Mouse (Mus musculus) lung, postnatal 36 days (tissue): ENCODE data around the gene H2-D1.
A peak's percentile ranks its signal among the peaks of the same experiment; 100 is the strongest.
"Not testable (repeated sequence)": the region's sequence is repeated elsewhere in the genome, so short reads cannot be mapped to it uniquely, and the experiment has no call there.

Experiments
- DNase-seq: peaks from one replicate; pipeline ENCODE4 v3.0.0; 2022; ENCODE audit warnings: mixed read lengths

Gene H2-D1

DNA sequence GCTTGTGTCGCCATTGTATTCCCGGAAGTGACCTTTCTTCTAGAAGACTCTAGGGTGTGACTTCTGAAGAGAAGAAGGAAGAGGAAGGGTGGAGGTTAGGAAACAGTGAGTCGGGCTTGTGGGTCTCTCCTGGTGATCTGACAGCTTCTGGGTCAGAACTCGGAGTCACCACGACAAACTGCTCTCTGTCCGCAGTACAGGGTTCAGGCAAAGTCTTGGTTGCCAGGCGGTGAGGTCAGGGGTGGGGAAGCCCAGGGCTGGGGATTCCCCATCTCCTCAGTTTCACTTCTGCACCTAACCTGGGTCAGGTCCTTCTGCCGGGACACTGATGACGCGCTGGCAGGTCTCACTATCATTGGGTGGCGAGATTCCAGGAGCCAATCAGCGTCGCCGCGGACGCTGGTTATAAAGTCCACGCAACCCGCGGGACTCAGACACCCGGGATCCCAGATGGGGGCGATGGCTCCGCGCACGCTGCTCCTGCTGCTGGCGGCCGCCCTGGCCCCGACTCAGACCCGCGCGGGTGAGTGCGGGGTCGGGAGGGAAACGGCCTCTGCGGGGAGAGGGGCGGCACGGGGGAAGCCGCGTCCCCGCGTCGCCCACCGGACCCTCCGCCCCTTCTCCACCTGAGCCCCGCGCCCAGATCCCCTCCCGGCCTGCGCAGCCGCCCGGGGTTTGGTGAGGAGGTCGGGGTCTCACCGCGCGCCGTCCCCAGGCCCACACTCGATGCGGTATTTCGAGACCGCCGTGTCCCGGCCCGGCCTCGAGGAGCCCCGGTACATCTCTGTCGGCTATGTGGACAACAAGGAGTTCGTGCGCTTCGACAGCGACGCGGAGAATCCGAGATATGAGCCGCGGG, at the start of gene H2-D1:
Gene H2-D1 (plus strand): TSS at position 67 of the 859 bp plus-strand sequence.
- DNase-seq: peak; percentile 100

DNA sequence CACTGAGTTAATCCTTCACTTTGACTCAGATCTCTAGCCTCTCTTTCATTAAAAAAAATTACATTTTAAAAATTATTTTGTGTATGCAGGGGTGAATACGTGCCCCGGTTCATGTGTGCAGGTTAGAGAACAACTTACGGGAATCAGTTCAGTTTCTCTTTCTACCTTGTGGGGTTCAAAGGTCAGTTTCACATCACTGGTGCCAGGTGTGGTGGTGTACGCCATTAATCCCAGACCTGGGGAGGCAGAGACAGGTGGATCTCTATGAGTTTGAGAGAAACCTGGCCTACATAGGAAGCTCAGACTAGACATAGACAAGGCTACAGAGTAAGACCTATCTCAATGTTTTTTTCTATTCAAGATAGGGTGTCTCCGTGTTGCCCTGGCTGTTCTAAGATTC, 49.5 kb upstream of the H2-D1 start:
- DNase-seq: no peak

- DNase-seq: peak; percentile 67
Observed at GRCm38 (mm10) chr17:35218516-35219193, 43.9 kb upstream of the H2-D1 start.

DNA sequence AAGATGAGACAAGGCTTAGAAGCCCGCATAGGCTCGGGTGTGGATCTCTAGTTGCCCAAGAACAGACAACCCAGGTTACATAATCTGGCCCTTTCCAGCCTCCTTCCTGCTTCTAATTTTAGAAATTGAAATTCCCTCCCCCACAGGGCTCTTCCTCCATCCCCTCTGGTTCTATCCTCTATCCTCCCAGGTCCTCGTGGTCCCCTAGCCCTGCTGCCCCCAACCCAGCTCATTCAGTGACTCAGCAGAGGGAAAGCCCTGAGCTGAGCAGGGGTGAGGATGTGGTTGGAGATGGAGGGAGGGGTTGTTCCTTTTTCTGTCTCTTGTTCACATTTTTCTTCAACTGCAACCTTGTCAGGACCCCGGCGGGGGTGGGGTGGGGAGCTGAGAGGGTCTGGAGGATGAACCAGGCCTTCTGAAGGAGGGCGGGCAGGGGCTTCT, 42.9 kb upstream of the H2-D1 start:
- peak; percentile 59 for DNase-seq

GRCm38 (mm10) chr17:35220156-35220952, 42.2 kb upstream of the H2-D1 start, which contains the start of gene Gm16181:
TSS of gene Gm16181 (plus strand) at chr17:35220834.
- DNase-seq: peak; percentile 52

DNA sequence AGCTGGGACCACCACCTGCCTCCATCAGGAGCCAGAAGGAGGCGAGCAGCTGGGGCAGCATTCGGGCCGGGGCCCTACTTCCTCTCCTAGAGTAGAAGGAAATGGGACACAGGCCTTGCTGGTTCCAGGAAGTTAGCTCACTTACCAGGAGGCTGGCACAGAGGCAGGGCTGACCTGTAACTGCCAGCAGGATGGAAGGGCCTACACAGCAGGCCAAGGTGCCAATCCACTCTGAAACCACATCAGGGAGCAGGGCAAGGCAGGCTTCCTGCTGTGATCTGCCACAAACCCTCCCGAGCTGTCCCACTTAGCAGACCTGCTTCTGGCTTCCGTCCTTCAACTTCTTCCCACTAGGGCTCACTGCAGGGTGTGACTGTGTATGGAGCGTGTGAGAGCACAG, 40.2 kb upstream of the H2-D1 start:
- peak; percentile 63 for DNase-seq

DNA sequence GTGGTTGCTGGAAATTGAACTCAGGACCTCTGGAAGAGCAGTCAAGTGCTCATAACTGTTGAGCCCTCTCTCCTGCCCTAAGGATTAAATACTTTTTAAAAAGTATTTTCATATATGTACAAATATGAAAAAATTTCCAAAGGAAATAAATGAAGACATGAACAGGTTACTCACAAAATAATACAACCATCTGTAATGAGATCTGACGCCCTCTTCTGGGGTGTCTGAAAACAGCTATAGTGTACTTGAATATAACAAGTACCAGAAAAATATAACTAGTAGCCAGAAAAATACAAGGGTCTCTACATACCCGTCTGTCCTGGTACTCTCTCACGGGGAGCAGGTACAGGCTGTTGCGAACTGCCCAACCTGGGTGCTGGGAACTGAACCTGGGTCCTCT, 37.9 kb upstream of the H2-D1 start:
- DNase-seq: no peak

DNA sequence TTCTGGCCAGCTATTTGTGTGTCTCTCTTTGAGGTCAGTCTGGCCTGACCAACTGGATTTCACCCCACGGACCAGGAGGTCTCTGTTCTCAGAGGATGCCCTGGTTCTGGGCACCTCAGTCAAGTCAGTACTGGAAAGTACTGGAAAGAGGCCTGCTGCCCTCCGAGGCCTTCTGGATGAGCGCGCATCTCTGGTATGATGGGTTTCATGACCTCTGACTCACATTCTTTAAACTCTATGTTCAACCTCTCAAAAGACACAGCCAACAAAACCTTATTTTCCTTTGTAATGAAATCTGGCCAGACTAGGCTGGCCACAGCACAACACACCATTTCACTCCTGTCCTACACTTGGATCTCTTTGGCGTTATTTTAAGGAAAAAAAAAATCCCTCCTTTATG, 37.1 kb upstream of the H2-D1 start:
- DNase-seq: no peak

DNA sequence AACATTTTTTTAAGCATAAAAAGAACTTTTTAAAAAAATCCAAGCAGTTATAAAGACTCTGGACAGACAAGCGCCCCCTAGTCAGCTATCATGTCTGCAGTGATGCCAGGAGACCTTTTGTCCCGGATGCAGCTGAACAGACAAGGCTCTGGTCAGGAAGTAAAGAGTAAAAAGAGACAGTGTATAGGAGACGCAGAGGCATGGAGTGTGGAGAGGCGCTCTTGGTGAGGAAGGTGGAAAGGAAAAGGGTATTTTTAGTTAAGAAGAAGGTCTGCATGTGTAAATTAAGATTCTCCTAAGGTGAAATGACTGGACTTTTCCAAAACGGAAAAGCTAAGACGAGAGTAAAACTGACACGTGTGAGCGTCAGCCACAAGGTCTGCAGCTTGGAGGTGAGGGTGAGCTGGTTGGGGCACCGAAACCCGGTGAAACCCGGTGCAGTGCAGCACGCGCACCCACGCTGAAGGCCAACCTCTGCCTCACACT, 35.9 kb upstream of the H2-D1 start:
- no peak for DNase-seq

- no peak for DNase-seq
Observed at GRCm38 (mm10) chr17:35231022-35231421, 31.5 kb upstream of the H2-D1 start.

DNA sequence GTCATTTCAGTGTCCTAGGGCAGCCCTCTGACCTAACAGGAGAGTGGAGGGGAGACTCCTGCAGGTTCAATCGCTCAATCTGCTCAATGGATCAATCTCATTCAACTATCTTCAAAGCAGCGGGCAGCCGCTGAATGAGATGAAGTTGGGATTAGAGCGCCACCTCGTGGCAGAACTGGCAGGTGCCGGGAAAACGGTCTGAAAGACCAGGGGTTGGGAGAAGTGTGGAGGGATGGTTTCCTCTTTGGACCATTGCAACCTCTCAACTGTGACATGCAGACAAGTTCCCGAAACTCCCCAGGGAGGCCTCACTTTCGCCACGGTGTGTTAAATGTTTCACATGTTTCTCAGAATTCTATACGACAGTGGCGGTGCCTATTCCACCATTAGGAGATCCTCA, 30.5 kb upstream of the H2-D1 start:
- peak; percentile 92 for DNase-seq

- DNase-seq: no peak
Observed at GRCm38 (mm10) chr17:35232659-35233058, 29.9 kb upstream of the H2-D1 start.

DNA sequence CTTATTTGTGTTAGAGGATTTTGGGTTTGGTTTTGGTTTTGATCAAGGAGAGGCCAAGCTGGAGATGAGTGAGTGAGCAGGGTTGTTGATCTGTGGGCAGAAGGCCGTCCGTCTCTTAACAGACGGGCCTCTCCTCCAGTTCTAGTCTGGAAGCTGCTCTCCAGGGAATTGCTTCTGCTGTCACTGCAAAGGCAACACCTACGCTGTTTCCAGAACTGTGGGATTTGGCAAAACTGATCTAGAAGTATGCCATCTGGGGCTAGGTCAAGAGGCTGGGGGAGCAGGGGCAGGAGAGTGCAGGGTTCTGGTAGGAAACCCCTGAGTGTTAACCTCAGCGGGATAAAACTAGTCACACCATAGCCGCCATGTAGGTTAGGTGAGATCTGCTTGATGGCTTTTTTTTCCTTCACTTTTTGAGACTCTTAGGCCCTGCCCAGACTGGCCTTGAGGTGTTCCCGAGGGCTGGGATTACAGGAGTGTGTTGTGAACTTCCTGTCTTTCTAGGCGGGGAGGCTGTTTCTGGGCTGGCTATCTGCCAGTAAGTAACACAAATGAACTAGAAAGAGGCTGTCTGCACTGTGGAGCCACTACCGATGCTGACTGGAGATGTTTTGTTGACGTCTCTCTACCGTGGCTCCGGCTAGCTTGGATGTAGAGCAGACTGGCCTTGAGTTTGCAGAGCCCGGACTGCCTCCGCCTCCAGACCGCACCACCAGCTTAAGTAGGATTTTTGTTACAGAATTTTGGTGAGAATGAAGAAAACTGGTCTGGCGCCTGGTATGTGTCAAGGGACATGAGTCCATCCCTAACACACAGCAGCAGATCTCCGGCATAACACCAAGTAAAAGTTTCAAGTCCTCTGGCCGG, 29.2 kb upstream of the H2-D1 start, which contains the start of gene Atp6v1g2:
Gene Atp6v1g2 (plus strand): TSS at position 547 of the 867 bp plus-strand sequence.
- peak; percentile 64 for DNase-seq

- not testable (repeated sequence) for DNase-seq
Observed at GRCm38 (mm10) chr17:35234090-35234489, 28.4 kb upstream of the H2-D1 start.

DNA sequence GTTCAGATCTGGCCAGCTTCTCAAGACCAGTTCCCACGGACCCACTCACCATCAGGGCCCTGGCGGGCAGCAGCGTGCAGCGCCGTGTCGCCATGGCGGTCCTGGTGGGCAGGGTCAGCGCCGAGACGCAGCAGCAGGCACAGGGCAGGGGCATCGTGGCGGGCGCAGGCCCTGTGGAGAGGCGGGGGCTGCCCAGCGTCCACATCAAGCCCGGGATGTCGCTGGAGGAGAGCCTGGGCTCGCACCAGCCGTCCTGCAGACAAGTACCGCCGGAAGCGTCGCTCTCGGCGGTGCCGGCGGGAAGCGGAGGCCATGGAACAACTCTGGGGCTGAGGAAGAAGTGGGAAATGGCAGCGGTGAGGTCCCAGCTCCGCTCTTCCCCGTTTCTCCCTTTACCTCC, 27.6 kb upstream of the H2-D1 start:
- DNase-seq: no peak

GRCm38 (mm10) chr17:35235614-35236389, 26.7 kb upstream of the H2-D1 start, which contains the start of gene Nfkbil1:
TSS of gene Nfkbil1 (minus strand) at chr17:35235792.
- DNase-seq: peak; percentile 96

DNA sequence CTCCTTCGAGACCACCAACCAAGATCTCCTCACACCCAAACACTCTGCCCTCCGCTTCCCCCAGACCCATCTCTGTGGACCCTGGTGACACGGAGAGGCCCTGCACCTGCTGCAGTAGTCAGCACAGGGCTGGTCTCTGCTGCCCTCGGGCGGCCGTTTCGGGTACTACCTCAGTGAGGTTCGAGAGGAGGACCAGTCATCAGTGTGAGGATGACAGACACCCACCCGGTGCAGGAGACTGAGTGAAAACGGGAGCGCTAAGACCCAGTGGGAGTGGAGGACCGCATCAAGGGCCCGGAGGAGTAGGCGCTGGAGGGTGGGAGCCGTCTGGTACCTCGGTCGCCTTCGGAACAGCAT, 26.2 kb upstream of the H2-D1 start:
- DNase-seq: peak; percentile 98

DNA sequence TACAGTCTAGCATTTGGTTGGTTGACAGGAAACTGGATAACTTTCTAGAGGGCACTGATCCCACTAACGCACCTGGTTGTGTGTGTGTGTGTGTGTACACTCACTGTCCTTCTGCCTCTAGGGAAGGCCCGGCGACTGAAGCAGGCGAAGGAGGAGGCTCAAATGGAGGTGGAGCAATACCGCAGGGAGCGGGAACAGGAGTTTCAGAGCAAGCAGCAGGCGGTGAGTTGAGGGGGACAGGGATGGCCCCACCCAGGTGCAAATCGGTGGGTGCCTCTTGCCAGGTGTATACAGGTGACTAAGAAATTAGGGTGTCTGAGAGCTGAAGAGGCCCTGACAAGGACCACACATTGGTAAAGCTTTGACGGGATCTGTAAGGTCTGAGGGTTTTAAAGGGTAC, 25.5 kb upstream of the H2-D1 start:
- DNase-seq: no peak

DNA sequence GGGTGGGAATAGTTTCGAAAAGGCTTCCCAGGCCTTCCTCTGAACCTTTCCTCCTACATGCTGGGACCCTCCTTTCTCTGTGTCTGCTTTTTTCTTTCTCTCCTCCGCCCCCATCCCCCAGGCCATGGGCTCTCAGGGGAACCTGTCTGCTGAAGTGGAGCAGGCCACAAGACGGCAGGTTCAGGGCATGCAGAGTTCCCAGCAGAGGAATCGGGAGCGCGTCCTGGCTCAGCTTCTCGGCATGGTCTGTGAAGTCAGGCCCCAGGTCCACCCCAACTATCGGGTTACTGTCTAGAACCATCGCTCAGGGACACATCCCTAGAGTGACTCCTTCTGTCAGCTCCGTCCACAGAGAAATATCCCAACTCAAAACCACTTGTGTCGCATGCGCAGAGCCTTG, 25.0 kb upstream of the H2-D1 start:
- no peak for DNase-seq

GRCm38 (mm10) chr17:35239700-35240099, 22.8 kb upstream of the H2-D1 start:
- DNase-seq: no peak
